Mouse (Mus musculus): ENCODE results near the gene Gm9918. TPM values are rescaled to one million over a fixed set of nuclear protein-coding genes. Genes with fewer than 3 reads are reported as not detected.

Gene Gm9918
- polyA plus RNA-seq, 1 experiment from 2014 or later: 0.71 TPM

GRCm38 (mm10) chr15:102248812-102249191 lies 21.6 kb upstream of the Gm9918 start:
- Histone ChIP-seq H3K9ac (ENCODE audit: low read depth, low read length) (peak overlapping the region; percentile 58), H3K9me3 (ENCODE audit: control insufficient read depth, low read length) (no peaks in the 10 kb centered on the region)
- no peak for ATAC-seq (ENCODE audit: low read depth)

GRCm38 (mm10) chr15:102249251-102249691 lies 21.1 kb upstream of the Gm9918 start:
- Histone ChIP-seq H3K36me3 (ENCODE audit: control insufficient read depth, insufficient read depth, low read length) (peaks cover 41% of the 10 kb centered on the region), H3K9me3 (ENCODE audit: control insufficient read depth, low read length) (no peaks in the 10 kb centered on the region), H3K9ac (ENCODE audit: low read depth, low read length) (peak overlapping the region; percentile 58), H3K27ac (replicated peaks; ENCODE audit: low read depth, low read length) (peak overlapping the region; percentile 99), H3K4me2 (ENCODE audit: low read depth, low read length) (peak overlapping the region; percentile 95), H3K4me3 (ENCODE audit: low read depth, low read length) (peak overlapping the region; percentile 57), H3K4me1 (ENCODE audit: control insufficient read depth, insufficient read depth, low read length) (peaks cover 52% of the 10 kb centered on the region), H3K27me3 (replicated peaks; ENCODE audit: control insufficient read depth, insufficient read depth, low read length) (no peaks in the 10 kb centered on the region)
- peak; percentile 93 for DNase-seq (ENCODE audit: low spot score)
- no peak; the same call in 1 of the 2 replicates for ATAC-seq (ENCODE audit: low read depth)
- WGBS: 0% methylated on average over 11 of the region's 13 CpGs

More at GRCm38 (mm10) chr15:102248812-102249191, 21.6 kb upstream of the Gm9918 start:
- Histone ChIP-seq H3K36me3 (ENCODE audit: control insufficient read depth, insufficient read depth, low read length) (peaks cover 37% of the 10 kb centered on the region), H3K4me1 (ENCODE audit: control insufficient read depth, insufficient read depth, low read length) (peaks cover 52% of the 10 kb centered on the region), H3K27ac (replicated peaks; ENCODE audit: low read depth, low read length) (peak overlapping the region; percentile 99), H3K4me2 (ENCODE audit: low read depth, low read length) (peak overlapping the region; percentile 95), H3K27me3 (replicated peaks; ENCODE audit: control insufficient read depth, insufficient read depth, low read length) (no peaks in the 10 kb centered on the region), H3K4me3 (ENCODE audit: low read depth, low read length) (peak overlapping the region; percentile 57)
- 0% methylated on average over 1 of the region's 3 CpGs for WGBS
- peak; percentile 69 for DNase-seq (ENCODE audit: low spot score)

- WGBS: 20% methylated on average over 9 of the region's 9 CpGs
- Histone ChIP-seq H3K4me3 (ENCODE audit: low read depth, low read length) (peak overlapping the region; percentile 57), H3K36me3 (ENCODE audit: control insufficient read depth, insufficient read depth, low read length) (peaks cover 41% of the 10 kb centered on the region), H3K4me1 (ENCODE audit: control insufficient read depth, insufficient read depth, low read length) (peaks cover 52% of the 10 kb centered on the region), H3K9ac (ENCODE audit: low read depth, low read length) (peak overlapping the region; percentile 58), H3K9me3 (ENCODE audit: control insufficient read depth, low read length) (no peaks in the 10 kb centered on the region), H3K4me2 (ENCODE audit: low read depth, low read length) (peak overlapping the region; percentile 95), H3K27ac (replicated peaks; ENCODE audit: low read depth, low read length) (peak overlapping the region; percentile 99), H3K27me3 (replicated peaks; ENCODE audit: control insufficient read depth, insufficient read depth, low read length) (no peaks in the 10 kb centered on the region)
- DNase-seq (ENCODE audit: low spot score) (peak; percentile 66), ATAC-seq (ENCODE audit: low read depth) (no peak)
These were observed 20.4 kb upstream of the Gm9918 start for GRCm38 (mm10) chr15:102249967-102250366.

- WGBS: 46% methylated on average over 5 of the region's 5 CpGs
These were observed 19.8 kb upstream of the Gm9918 start for GRCm38 (mm10) chr15:102250521-102250920.

GRCm38 (mm10) chr15:102255547-102256255 lies 14.7 kb upstream of the Gm9918 start:
- WGBS: 20% methylated on average over 12 of the region's 14 CpGs
- peak overlapping the region; percentile 97 for H3K9ac ChIP-seq (ENCODE audit: low read depth, low read length)
- H3K9me3 ChIP-seq (ENCODE audit: control insufficient read depth, low read length): no peaks in the 10 kb centered on the region
- ATAC-seq (ENCODE audit: low read depth) (0 out of 2 replicates have a peak, but pooled peaks have one; percentile 13), DNase-seq (ENCODE audit: low spot score) (peak; percentile 62)
- H3K27me3 ChIP-seq (replicated peaks; ENCODE audit: control insufficient read depth, insufficient read depth, low read length): no peaks in the 10 kb centered on the region
- H3K36me3 ChIP-seq (ENCODE audit: control insufficient read depth, insufficient read depth, low read length): peaks cover 33% of the 10 kb centered on the region
- H3K27ac ChIP-seq (replicated peaks; ENCODE audit: low read depth, low read length): peak overlapping the region; percentile 99
- peak overlapping the region; percentile 75 for H3K4me3 ChIP-seq (ENCODE audit: low read depth, low read length)
- H3K4me2 ChIP-seq (ENCODE audit: low read depth, low read length): peak overlapping the region; percentile 79
- H3K4me1 ChIP-seq (ENCODE audit: control insufficient read depth, insufficient read depth, low read length): peaks cover 56% of the 10 kb centered on the region

More at GRCm38 (mm10) chr15:102250521-102250920, 19.8 kb upstream of the Gm9918 start:
- ATAC-seq (ENCODE audit: low read depth): no peak
- H3K9me3 ChIP-seq (ENCODE audit: control insufficient read depth, low read length): no peaks in the 10 kb centered on the region
- peak overlapping the region; percentile 95 for H3K4me2 ChIP-seq (ENCODE audit: low read depth, low read length)
- H3K36me3 ChIP-seq (ENCODE audit: control insufficient read depth, insufficient read depth, low read length): peaks cover 41% of the 10 kb centered on the region
- no peaks in the 10 kb centered on the region for H3K27me3 ChIP-seq (replicated peaks; ENCODE audit: control insufficient read depth, insufficient read depth, low read length)
- no peak for DNase-seq (ENCODE audit: low spot score)
- peak overlapping the region; percentile 99 for H3K27ac ChIP-seq (replicated peaks; ENCODE audit: low read depth, low read length)
- no peak overlapping the region for H3K9ac ChIP-seq (ENCODE audit: low read depth, low read length)
- H3K4me3 ChIP-seq (ENCODE audit: low read depth, low read length): 0 out of 2 replicates have a peak overlapping the region, but pooled peaks have one; percentile 57
- H3K4me1 ChIP-seq (ENCODE audit: control insufficient read depth, insufficient read depth, low read length): peaks cover 56% of the 10 kb centered on the region

- Histone ChIP-seq H3K4me2 (ENCODE audit: low read depth, low read length) (peak overlapping the region; percentile 79), H3K27me3 (replicated peaks; ENCODE audit: control insufficient read depth, insufficient read depth, low read length) (no peaks in the 10 kb centered on the region), H3K9me3 (ENCODE audit: control insufficient read depth, low read length) (no peaks in the 10 kb centered on the region), H3K4me3 (ENCODE audit: low read depth, low read length) (peak overlapping the region; percentile 75), H3K27ac (replicated peaks; ENCODE audit: low read depth, low read length) (peak overlapping the region; percentile 99), H3K4me1 (ENCODE audit: control insufficient read depth, insufficient read depth, low read length) (peaks cover 51% of the 10 kb centered on the region), H3K36me3 (ENCODE audit: control insufficient read depth, insufficient read depth, low read length) (peaks cover 24% of the 10 kb centered on the region), H3K9ac (ENCODE audit: low read depth, low read length) (peak overlapping the region; percentile 97)
- ATAC-seq (ENCODE audit: low read depth) (no peak), DNase-seq (ENCODE audit: low spot score) (no peak)
- 4% methylated on average over 11 of the region's 22 CpGs for WGBS
These were observed 13.7 kb upstream of the Gm9918 start for GRCm38 (mm10) chr15:102256431-102257201.

GRCm38 (mm10) chr15:102257202-102258075 lies 12.9 kb upstream of the Gm9918 start, which contains the start of gene Rarg:
Rarg (minus strand) TSS chr15:102257517.
- Histone ChIP-seq H3K4me2 (ENCODE audit: low read depth, low read length) (peak within 1 kb of the TSS; percentile 79), H3K9ac (ENCODE audit: low read depth, low read length) (peak within 1 kb of the TSS; percentile 97), H3K9me3 (ENCODE audit: control insufficient read depth, low read length) (no peaks in the 10 kb centered on the region), H3K27ac (replicated peaks; ENCODE audit: low read depth, low read length) (peak within 1 kb of the TSS; percentile 99), H3K4me3 (ENCODE audit: low read depth, low read length) (peak within 1 kb of the TSS; percentile 75), H3K27me3 (replicated peaks; ENCODE audit: control insufficient read depth, insufficient read depth, low read length) (no peaks in the 10 kb centered on the region), H3K36me3 (ENCODE audit: control insufficient read depth, insufficient read depth, low read length) (peaks cover 16% of the 10 kb centered on the region), H3K4me1 (ENCODE audit: control insufficient read depth, insufficient read depth, low read length) (peaks cover 48% of the 10 kb centered on the region)
- peak; percentile 51 for ATAC-seq (ENCODE audit: low read depth)
- 2% methylated on average over 18 of the region's 46 CpGs for WGBS
- peak; percentile 88 for DNase-seq (ENCODE audit: low spot score)

GRCm38 (mm10) chr15:102258076-102258470 lies 12.3 kb upstream of the Gm9918 start:
- Histone ChIP-seq H3K27me3 (replicated peaks; ENCODE audit: control insufficient read depth, insufficient read depth, low read length) (no peaks in the 10 kb centered on the region), H3K9ac (ENCODE audit: low read depth, low read length) (peak overlapping the region; percentile 97), H3K36me3 (ENCODE audit: control insufficient read depth, insufficient read depth, low read length) (peaks cover 10% of the 10 kb centered on the region), H3K27ac (replicated peaks; ENCODE audit: low read depth, low read length) (peak overlapping the region; percentile 99), H3K4me1 (ENCODE audit: control insufficient read depth, insufficient read depth, low read length) (peaks cover 45% of the 10 kb centered on the region; the same call in 1 of the 2 replicates), H3K9me3 (ENCODE audit: control insufficient read depth, low read length) (no peaks in the 10 kb centered on the region), H3K4me3 (ENCODE audit: low read depth, low read length) (peak overlapping the region; percentile 75), H3K4me2 (ENCODE audit: low read depth, low read length) (peak overlapping the region; percentile 79)
- 4% methylated on average over 12 of the region's 12 CpGs for WGBS
- DNase-seq (ENCODE audit: low spot score) (peak; percentile 93), ATAC-seq (ENCODE audit: low read depth) (peak; percentile 55)

Measured in embryonic facial prominence, embryonic 14.5 days (tissue).